Mouse (Mus musculus): ENCODE results near the gene Creb3l1. TPM values are rescaled to one million over a fixed set of nuclear protein-coding genes. Genes with fewer than 3 reads are reported as not detected.

Gene Creb3l1
- total RNA-seq, 2 experiments from 2014 or later: 0.08 TPM; not detected in 1

GRCm38 (mm10) chr2:92043285-92043684, 19.0 kb upstream of the Creb3l1 start:
- no peak for ATAC-seq (replicated peaks; ENCODE audit: low FRiP score, poor library complexity, severe bottlenecking)

- ATAC-seq (replicated peaks; ENCODE audit: low FRiP score, poor library complexity, severe bottlenecking): no peak
Observed at GRCm38 (mm10) chr2:92041538-92041937, 17.2 kb upstream of the Creb3l1 start.

GRCm38 (mm10) chr2:92034273-92034672, 10.0 kb upstream of the Creb3l1 start:
- no peak for ATAC-seq (replicated peaks; ENCODE audit: low FRiP score, poor library complexity, severe bottlenecking)

- ATAC-seq (replicated peaks; ENCODE audit: low FRiP score, poor library complexity, severe bottlenecking): no peak
Observed at GRCm38 (mm10) chr2:92030554-92030953, 6.3 kb upstream of the Creb3l1 start.

- no peak for ATAC-seq (replicated peaks; ENCODE audit: low FRiP score, poor library complexity, severe bottlenecking)
Observed at GRCm38 (mm10) chr2:92029387-92030133, 5.3 kb upstream of the Creb3l1 start.

- no peak for ATAC-seq (replicated peaks; ENCODE audit: low FRiP score, poor library complexity, severe bottlenecking)
Observed at GRCm38 (mm10) chr2:92027811-92028590, 3.7 kb upstream of the Creb3l1 start.

- no peak for ATAC-seq (replicated peaks; ENCODE audit: low FRiP score, poor library complexity, severe bottlenecking)
Observed at GRCm38 (mm10) chr2:92025966-92026365, 1.7 kb upstream of the Creb3l1 start.

GRCm38 (mm10) chr2:92025202-92025601, 900 bp upstream of the Creb3l1 start:
- no peak for ATAC-seq (replicated peaks; ENCODE audit: low FRiP score, poor library complexity, severe bottlenecking)

GRCm38 (mm10) chr2:92023362-92024273, 684 bp downstream of the Creb3l1 start:
- no peak for ATAC-seq (replicated peaks; ENCODE audit: low FRiP score, poor library complexity, severe bottlenecking)

- no peak for ATAC-seq (replicated peaks; ENCODE audit: low FRiP score, poor library complexity, severe bottlenecking)
Observed at GRCm38 (mm10) chr2:92020676-92021265, 3.5 kb downstream of the Creb3l1 start.

- ATAC-seq (replicated peaks; ENCODE audit: low FRiP score, poor library complexity, severe bottlenecking): no peak
Observed at GRCm38 (mm10) chr2:92017440-92017839, 6.9 kb downstream of the Creb3l1 start.

- no peak for ATAC-seq (replicated peaks; ENCODE audit: low FRiP score, poor library complexity, severe bottlenecking)
Observed at GRCm38 (mm10) chr2:92016981-92017380, 7.3 kb downstream of the Creb3l1 start.

GRCm38 (mm10) chr2:92014891-92015290, 9.4 kb downstream of the Creb3l1 start:
- ATAC-seq (replicated peaks; ENCODE audit: low FRiP score, poor library complexity, severe bottlenecking): no peak

- ATAC-seq (replicated peaks; ENCODE audit: low FRiP score, poor library complexity, severe bottlenecking): no peak
Observed at GRCm38 (mm10) chr2:92014248-92014647, 10.1 kb downstream of the Creb3l1 start.

GRCm38 (mm10) chr2:92012768-92013445, 11.4 kb downstream of the Creb3l1 start:
- no peak for ATAC-seq (replicated peaks; ENCODE audit: low FRiP score, poor library complexity, severe bottlenecking)

GRCm38 (mm10) chr2:92011424-92012353, 12.6 kb downstream of the Creb3l1 start:
- ATAC-seq (replicated peaks; ENCODE audit: low FRiP score, poor library complexity, severe bottlenecking): no peak

- ATAC-seq (replicated peaks; ENCODE audit: low FRiP score, poor library complexity, severe bottlenecking): no peak
Observed at GRCm38 (mm10) chr2:92008623-92009404, 15.5 kb downstream of the Creb3l1 start.
